Mouse (Mus musculus) spleen, adult 10 weeks (tissue): ENCODE results near the gene Fgfr3. TPM values are rescaled to one million over a fixed set of nuclear protein-coding genes. Genes with fewer than 3 reads are reported as not detected.

Experiments
- polyA plus RNA-seq: library from polyadenylated mRNA; stranded (reverse); fragments of 350-450 nt; fragmentation: Illumina TruSeq; extraction: RNeasy Lipid Tissue Mini Kit (QIAGEN cat#74804); gene quantifications from one replicate; pipeline ENCODE4 v1.2.3, GENCODE M21; 2015; ENCODE audit warnings: low replicate concordance; ENCODE audit not compliant: insufficient read depth

Fgfr3 gene
- 9.2 TPM for polyA plus RNA-seq

DNA sequence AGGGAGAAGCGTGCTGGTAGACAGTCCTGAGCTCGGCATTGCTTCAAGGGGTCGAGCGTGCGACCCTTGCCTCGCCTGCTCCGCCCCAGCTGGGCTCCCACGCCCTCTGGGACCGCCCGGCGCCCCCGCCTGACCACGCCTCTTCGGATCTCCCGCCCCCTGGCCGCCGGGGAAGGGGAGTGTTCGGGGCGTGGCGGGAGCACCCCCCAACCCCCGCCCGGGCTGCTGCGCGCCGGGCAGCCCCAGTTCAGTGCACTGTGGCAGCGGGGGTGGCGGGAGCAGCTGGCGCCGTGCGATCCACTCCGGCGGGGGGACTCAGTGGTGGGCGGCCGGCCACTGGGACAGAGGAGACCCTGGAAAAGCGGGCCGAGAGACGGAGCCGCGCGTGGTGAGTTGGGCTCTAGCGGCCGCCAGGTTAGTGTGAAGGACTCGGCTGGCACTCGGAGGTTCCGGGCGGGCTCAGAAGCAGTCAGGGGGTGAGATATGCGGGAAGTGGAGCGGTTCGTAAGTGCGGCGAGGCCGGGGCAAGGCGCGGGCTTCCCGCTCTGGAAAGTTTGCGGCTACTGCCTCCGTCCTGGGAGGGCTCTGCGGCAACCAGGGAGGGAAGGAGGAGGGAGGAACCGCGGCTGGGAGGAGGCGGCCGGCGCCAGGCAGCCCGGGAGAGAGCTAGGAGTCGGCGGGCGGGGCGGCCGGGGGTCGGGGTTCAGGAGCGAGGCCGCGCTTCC lies at the start of gene Fgfr3:
Gene Fgfr3, plus strand, starts transcription at position 134 of the 725 bp plus-strand sequence.

DNA sequence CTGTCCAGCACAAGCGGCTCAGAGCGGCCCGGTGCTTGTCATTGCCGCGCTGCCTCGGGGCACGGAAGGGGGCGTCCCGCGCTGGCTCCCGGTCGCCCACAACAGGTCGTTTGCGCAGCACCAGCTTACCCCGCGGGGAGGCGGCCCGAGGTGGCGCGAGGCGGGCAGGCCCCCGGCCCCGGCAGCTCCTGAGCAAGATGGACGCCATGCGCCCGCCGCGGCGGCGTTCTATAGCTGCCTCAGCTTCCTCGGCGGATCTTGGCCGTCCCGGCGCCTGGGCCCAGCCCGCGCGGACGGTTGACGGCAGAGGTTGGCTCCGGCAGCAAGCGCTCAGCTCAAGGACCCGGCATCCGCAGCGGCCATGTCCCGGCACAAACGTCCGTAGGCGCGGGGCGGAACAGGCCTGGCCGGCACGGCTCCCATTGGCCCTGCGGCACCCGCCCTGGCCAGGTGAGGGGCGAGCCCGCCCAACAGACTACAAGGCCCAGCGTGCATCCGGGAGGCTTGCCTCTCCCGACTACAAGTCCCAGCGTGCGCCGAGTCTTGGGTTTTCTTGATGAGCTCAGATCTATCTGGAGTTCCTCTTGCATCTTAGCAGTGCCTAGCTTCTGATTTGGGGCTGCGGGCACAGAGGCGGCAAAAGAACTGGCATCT lies 61.0 kb downstream of the Fgfr3 start, which contains the start of gene Letm1:
Gene Letm1, minus strand, starts transcription at position 473 of the 654 bp plus-strand sequence.

Other genes starting within 250 kb of the Fgfr3 start
- gene Fam53a, start 92.0 kb upstream of the Fgfr3 start, polyA plus RNA-seq, result 26.7 TPM
- gene Gm9903, start 91.7 kb upstream of the Fgfr3 start, polyA plus RNA-seq, result 0.70 TPM
- 110 TPM for gene Slbp, start 69.1 kb upstream of the Fgfr3 start, polyA plus RNA-seq
- 29.7 TPM for gene Tacc3, start 63.5 kb upstream of the Fgfr3 start, polyA plus RNA-seq
- 19.8 TPM for gene Tmem129, start 63.3 kb upstream of the Fgfr3 start, polyA plus RNA-seq
- 17.3 TPM for gene Letm1, start 61.1 kb downstream of the Fgfr3 start, polyA plus RNA-seq
- gene Nsd2, start 99.1 kb downstream of the Fgfr3 start, polyA plus RNA-seq, result 53.3 TPM
- gene Nelfa, start 214.7 kb downstream of the Fgfr3 start, polyA plus RNA-seq, result 18.3 TPM